ENCODE assay signal across 8 mouse cellular contexts in genomic region chr4:106837964-106838363, GRCm38 (mm10). TPM values are rescaled to one million over a fixed set of nuclear protein-coding genes. Genes with fewer than 3 reads are reported as not detected.
DNase-seq lines count a peak whose midpoint lies in the region; ATAC-seq and TF ChIP-seq lines count a peak whose summit lies in the region.

No protein-coding gene starts in this region.

- WGBS in forebrain, embryonic 13.5 days: 0% methylated on average over 13 of the region's 18 CpGs
- WGBS in heart, embryonic 16.5 days: 2% methylated on average over 15 of the region's 18 CpGs
- 2% methylated on average over 17 of the region's 18 CpGs for WGBS in liver, embryonic 16.5 days (ENCODE audit: insufficient replicate concordance)

- DNase-seq in brain, embryonic 14.5 days (ENCODE audit: low read depth): peak; percentile 97
- DNase-seq in kidney, postnatal 25 days: peak; percentile 65 to 77
- DNase-seq in retina, postnatal 1 day: peak; percentile 91
- DNase-seq in urinary bladder, postnatal 25 days (ENCODE audit: low spot score): peak; percentile 45

- H3K27me3 ChIP-seq in E14TG2a.4 (ENCODE audit: insufficient read depth, low read length): 0 out of 2 replicates have a peak, but pooled peaks cover 9% of the 10 kb centered on the region
- H3K27me3 ChIP-seq in forebrain, embryonic 13.5 days: peaks cover 12% of the 10 kb centered on the region
- no peaks in the 10 kb centered on the region for H3K27me3 ChIP-seq in heart, embryonic 16.5 days (ENCODE audit: control insufficient read depth, insufficient read depth, low read length)
- no peaks in the 10 kb centered on the region for H3K27me3 ChIP-seq in liver, embryonic 16.5 days (ENCODE audit: control insufficient read depth, insufficient read depth, low read depth, low read length)

- ATAC-seq in forebrain, embryonic 13.5 days: peak; percentile 41
- peak; percentile 53 for ATAC-seq in heart, embryonic 16.5 days (replicated peaks; ENCODE audit: extremely low read depth, insufficient read depth, low FRiP score)
- ATAC-seq in liver, embryonic 16.5 days (ENCODE audit: low read depth): no peak

- peak overlapping the region; percentile 55; the same call in 1 of the 2 replicates for H3K9ac ChIP-seq in forebrain, embryonic 13.5 days
- H3K9ac ChIP-seq in heart, embryonic 16.5 days (ENCODE audit: low read length): peak overlapping the region; percentile 8; the same call in 1 of the 2 replicates
- H3K9ac ChIP-seq in liver, embryonic 16.5 days (ENCODE audit: low read depth, low read length): no peak overlapping the region

- H3K27ac ChIP-seq in forebrain, embryonic 13.5 days: peak overlapping the region; percentile 99
- H3K27ac ChIP-seq in heart, embryonic 16.5 days (ENCODE audit: low read length): no peak overlapping the region
- no peak overlapping the region for H3K27ac ChIP-seq in liver, embryonic 16.5 days (ENCODE audit: low read length)

- no peak for TF ChIP-seq CTCF in E14TG2a.4 (conservative IDR thresholded peaks at IDR 0.05; ENCODE audit: low read length)
- TF ChIP-seq CTCF in brain, embryonic 14.5 days (IDR thresholded peaks at IDR 0.05; ENCODE audit: borderline replicate concordance, extremely low read depth, insufficient read depth, insufficient read length): no peak

- peaks cover 71% of the 10 kb centered on the region for H3K4me1 ChIP-seq in E14TG2a.4 (replicated peaks; ENCODE audit: low read depth, low read length)
- peaks cover 63% of the 10 kb centered on the region for H3K4me1 ChIP-seq in forebrain, embryonic 13.5 days
- peaks cover 29% of the 10 kb centered on the region for H3K4me1 ChIP-seq in heart, embryonic 16.5 days (ENCODE audit: control insufficient read depth, insufficient read depth, low read length)
- H3K4me1 ChIP-seq in liver, embryonic 16.5 days (ENCODE audit: control insufficient read depth, low read depth, low read length): peaks cover 19% of the 10 kb centered on the region

- no peaks in the 10 kb centered on the region for H3K9me3 ChIP-seq in E14TG2a.4 (ENCODE audit: low read length)
- H3K9me3 ChIP-seq in forebrain, embryonic 13.5 days (replicated peaks): no peaks in the 10 kb centered on the region
- H3K9me3 ChIP-seq in heart, embryonic 16.5 days (replicated peaks; ENCODE audit: control insufficient read depth, low read length): no peaks in the 10 kb centered on the region
- no peaks in the 10 kb centered on the region for H3K9me3 ChIP-seq in liver, embryonic 16.5 days (replicated peaks; ENCODE audit: control insufficient read depth, low read length)

- peaks cover 5% of the 10 kb centered on the region for H3K36me3 ChIP-seq in E14TG2a.4 (ENCODE audit: insufficient read depth, low read length)
- H3K36me3 ChIP-seq in forebrain, embryonic 13.5 days (ENCODE audit: poor library complexity, severe bottlenecking): no peaks in the 10 kb centered on the region
- no peaks in the 10 kb centered on the region for H3K36me3 ChIP-seq in heart, embryonic 16.5 days (ENCODE audit: control insufficient read depth, insufficient read depth)
- no peaks in the 10 kb centered on the region for H3K36me3 ChIP-seq in liver, embryonic 16.5 days (ENCODE audit: control insufficient read depth, insufficient read depth)

- peak overlapping the region; percentile 100 for H3K4me2 ChIP-seq in forebrain, embryonic 13.5 days
- peak overlapping the region; percentile 73 for H3K4me2 ChIP-seq in heart, embryonic 16.5 days (ENCODE audit: low read depth, low read length)
- peak overlapping the region; percentile 52 for H3K4me2 ChIP-seq in liver, embryonic 16.5 days (ENCODE audit: low read depth, low read length)

- no peak for TF ChIP-seq POLR2A in brain, embryonic 14.5 days (IDR thresholded peaks at IDR 0.05; ENCODE audit: borderline replicate concordance, extremely low read depth, insufficient read depth, insufficient read length, poor library complexity, severe bottlenecking)

- H3K4me3 ChIP-seq in E14TG2a.4 (replicated peaks; ENCODE audit: low read length): peak overlapping the region; percentile 73
- H3K4me3 ChIP-seq in forebrain, embryonic 13.5 days: peak overlapping the region; percentile 23
- peak overlapping the region; percentile 25 for H3K4me3 ChIP-seq in heart, embryonic 16.5 days (ENCODE audit: low read length)
- H3K4me3 ChIP-seq in liver, embryonic 16.5 days (ENCODE audit: low read depth, low read length): peak overlapping the region; percentile 26

RNA-seq across cellular contexts. Expression of gene Acot11, which starts 33.2 kb away (rescaled TPM):
- polyA plus RNA-seq in brain, embryonic 14.5 days (2012; rRNA removed): 1.4 and 2.0 TPM in 2 replicates
- 0.63 and 0.94 TPM in 2 replicates for polyA plus RNA-seq in forebrain, embryonic 13.5 days (2015; fragmentation: Nextera tagmentation; extraction: Ambion mirVana)
- 7.9 and 8.1 TPM in 2 replicates for polyA plus RNA-seq in heart, embryonic 16.5 days (2015; fragmentation: Nextera tagmentation; extraction: Ambion mirVana)
- 4.9 and 6.1 TPM in 2 replicates for polyA plus RNA-seq in liver, embryonic 16.5 days (2015; fragmentation: Nextera tagmentation; extraction: Ambion mirVana)

Comparison
In these comparisons a context has a peak if more than half of its experiments do, and no peak if none do; other contexts are left out.
1. H3K4me3 ChIP-seq: peak in every context shown above with its lines; median percentile 73 in E14TG2a.4; 26 in liver, embryonic 16.5 days; 25 in heart, embryonic 16.5 days; 23 in forebrain, embryonic 13.5 days.
2. DNase-seq: peak in every context shown above with its lines; median percentile 97 in brain, embryonic 14.5 days; 91 in retina, postnatal 1 day; 71 in kidney, postnatal 25 days; 45 in urinary bladder, postnatal 25 days.